Mouse (Mus musculus): ENCODE measurements at regions not wholly inside any gene's neighbourhood (a gene's known extent, or its start where the extent isn't known, plus 50 kb on each side); places are given as distances from the start of the nearest gene placed in this dataset.

- Histone ChIP-seq H3K36me3 (ENCODE audit: control insufficient read depth, insufficient read depth) (no peaks in the 10 kb centered on the region), H3K4me3 (no peak overlapping the region), H3K79me2 (ENCODE audit: control insufficient read depth, insufficient read depth) (no peaks in the 10 kb centered on the region), H3K27me3 (ENCODE audit: control insufficient read depth, insufficient read depth, insufficient read length) (no peaks in the 10 kb centered on the region), H3ac (ENCODE audit: control insufficient read depth, insufficient read length) (no peak overlapping the region), H3K4me2 (ENCODE audit: low read depth) (no peak overlapping the region)
- TF ChIP-seq CEBPB (IDR thresholded peaks at IDR 0.05; ENCODE audit: insufficient read depth, poor library complexity, severe bottlenecking) (no peak), TCF12 (IDR thresholded peaks at IDR 0.05; ENCODE audit: insufficient read depth, poor library complexity, severe bottlenecking) (no peak), MYOD1 (IDR thresholded peaks at IDR 0.05; ENCODE audit: control insufficient read depth in 1 of 3, insufficient read length in 2 of 3, low read depth in 2 of 3) (no peak), USF1 (IDR thresholded peaks at IDR 0.05; ENCODE audit: low read depth) (no peak)
Measured at GRCm38 (mm10) chr17:66259697-66260096, 136.4 kb downstream of the Ddx11 start.

DNA sequence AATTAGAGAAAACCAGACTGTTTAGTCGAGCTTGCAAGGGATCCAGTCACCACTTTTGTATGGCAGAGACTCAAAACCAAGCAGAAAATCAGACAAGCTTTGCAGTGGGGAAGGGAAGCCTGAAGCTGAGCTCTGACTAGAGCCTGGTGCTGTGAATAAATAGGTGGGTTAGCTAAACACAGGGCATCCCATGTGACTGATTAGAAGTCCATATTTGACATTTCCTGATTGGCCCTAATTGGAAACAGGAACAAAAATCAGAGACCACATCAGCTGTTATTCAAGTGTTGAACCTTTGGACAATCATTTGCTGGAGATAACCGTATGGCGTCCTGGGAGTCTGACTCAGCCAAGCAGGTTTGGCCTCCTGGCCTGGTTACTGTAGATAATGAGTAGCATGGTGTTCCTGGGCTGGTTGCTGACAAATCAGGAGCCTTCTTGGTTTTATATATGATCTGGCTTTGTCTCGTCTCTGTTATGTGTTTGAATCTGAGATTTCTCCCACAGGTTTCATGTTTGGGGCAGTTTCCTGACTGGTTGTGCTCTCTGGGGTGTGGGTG, 139.4 kb downstream of the Ddx11 start:
- H3K36me3 ChIP-seq (ENCODE audit: control insufficient read depth, insufficient read depth), result no peaks in the 10 kb centered on the region
- no peak overlapping the region for H3K4me3 ChIP-seq
- H3K4me2 ChIP-seq (ENCODE audit: low read depth), result no peak overlapping the region
- no peak overlapping the region for H3ac ChIP-seq (ENCODE audit: control insufficient read depth, insufficient read length)
- no peaks in the 10 kb centered on the region for H3K27me3 ChIP-seq (ENCODE audit: control insufficient read depth, insufficient read depth, insufficient read length)
- TF ChIP-seq MYOG (IDR thresholded peaks at IDR 0.05; ENCODE audit: control insufficient read depth in 1 of 3, insufficient read depth in 1 of 3, insufficient read length in 2 of 3, low read depth in 2 of 3) (no peak), MYOD1 (IDR thresholded peaks at IDR 0.05; ENCODE audit: control insufficient read depth in 1 of 3, insufficient read length in 2 of 3, low read depth in 2 of 3) (no peak), MAX (IDR thresholded peaks at IDR 0.05; ENCODE audit: low read depth) (no peak), CEBPB (IDR thresholded peaks at IDR 0.05; ENCODE audit: insufficient read depth, poor library complexity, severe bottlenecking) (no peak), POLR2A (IDR thresholded peaks at IDR 0.05; ENCODE audit: insufficient read length, low read depth) (no peak), TCF12 (IDR thresholded peaks at IDR 0.05; ENCODE audit: insufficient read depth, poor library complexity, severe bottlenecking) (no peak), TCF3 (IDR thresholded peaks at IDR 0.05; ENCODE audit: insufficient read length, low read depth) (no peak), REST (IDR thresholded peaks at IDR 0.05; ENCODE audit: insufficient read depth, insufficient read length) (no peak), E2F4 (IDR thresholded peaks at IDR 0.05; ENCODE audit: insufficient read depth) (no peak), SRF (IDR thresholded peaks at IDR 0.05; ENCODE audit: control insufficient read depth, insufficient read length, low read depth) (no peak), USF1 (IDR thresholded peaks at IDR 0.05; ENCODE audit: low read depth) (no peak), POLR2AphosphoS2 (IDR thresholded peaks at IDR 0.05; ENCODE audit: insufficient read length, low read depth) (no peak)
- no peaks in the 10 kb centered on the region for H3K79me2 ChIP-seq (ENCODE audit: control insufficient read depth, insufficient read depth)

- no peaks in the 10 kb centered on the region for H3K36me3 ChIP-seq (ENCODE audit: control insufficient read depth, insufficient read depth)
- H3K79me2 ChIP-seq (ENCODE audit: control insufficient read depth, insufficient read depth), result no peaks in the 10 kb centered on the region
- H3K27me3 ChIP-seq (ENCODE audit: control insufficient read depth, insufficient read depth, insufficient read length), result no peaks in the 10 kb centered on the region
- H3K4me3 ChIP-seq, result no peak overlapping the region
- no peak overlapping the region for H3ac ChIP-seq (ENCODE audit: control insufficient read depth, insufficient read length)
- no peak for TF ChIP-seq MAX (IDR thresholded peaks at IDR 0.05; ENCODE audit: low read depth)
- TF ChIP-seq MYOD1 (IDR thresholded peaks at IDR 0.05; ENCODE audit: control insufficient read depth in 1 of 3, insufficient read length in 2 of 3, low read depth in 2 of 3), result no peak
- TF ChIP-seq E2F4 (IDR thresholded peaks at IDR 0.05; ENCODE audit: insufficient read depth), result no peak
- no peak for TF ChIP-seq SRF (IDR thresholded peaks at IDR 0.05; ENCODE audit: control insufficient read depth, insufficient read length, low read depth)
- no peak overlapping the region for H3K4me2 ChIP-seq (ENCODE audit: low read depth)
Measured at GRCm38 (mm10) chr17:66263405-66263804, 140.1 kb downstream of the Ddx11 start.

DNA sequence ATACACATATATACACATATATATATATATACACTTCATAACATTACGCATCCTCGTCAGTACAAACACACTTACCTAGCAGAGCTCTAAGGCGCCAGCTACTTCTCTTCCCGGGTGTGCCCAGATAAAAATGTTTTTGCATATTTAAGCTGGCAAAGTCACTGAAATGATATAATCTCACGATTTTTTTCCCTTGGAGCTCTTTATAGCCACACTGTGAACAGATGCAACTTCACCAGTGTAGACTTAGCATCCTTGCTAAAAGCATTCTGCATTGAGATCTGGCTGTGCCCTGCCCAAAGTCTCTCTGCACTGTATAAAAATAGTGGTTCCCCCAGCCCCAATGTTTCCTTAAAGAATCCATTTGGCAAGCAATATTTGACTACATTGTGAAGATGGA, 143.5 kb downstream of the Ddx11 start:
- H3K79me2 ChIP-seq (ENCODE audit: control insufficient read depth, insufficient read depth), result no peaks in the 10 kb centered on the region
- TF ChIP-seq CEBPB (IDR thresholded peaks at IDR 0.05; ENCODE audit: insufficient read depth, poor library complexity, severe bottlenecking) (no peak), MYOD1 (IDR thresholded peaks at IDR 0.05; ENCODE audit: control insufficient read depth in 1 of 3, insufficient read length in 2 of 3, low read depth in 2 of 3) (no peak), POLR2AphosphoS2 (IDR thresholded peaks at IDR 0.05; ENCODE audit: insufficient read length, low read depth) (no peak), SRF (IDR thresholded peaks at IDR 0.05; ENCODE audit: control insufficient read depth, insufficient read length, low read depth) (no peak), REST (IDR thresholded peaks at IDR 0.05; ENCODE audit: insufficient read depth, insufficient read length) (no peak), USF1 (IDR thresholded peaks at IDR 0.05; ENCODE audit: low read depth) (no peak), POLR2A (IDR thresholded peaks at IDR 0.05; ENCODE audit: insufficient read length, low read depth) (no peak), MYOG (IDR thresholded peaks at IDR 0.05; ENCODE audit: control insufficient read depth in 1 of 3, insufficient read depth in 1 of 3, insufficient read length in 2 of 3, low read depth in 2 of 3) (no peak), TCF12 (IDR thresholded peaks at IDR 0.05; ENCODE audit: insufficient read depth, poor library complexity, severe bottlenecking) (no peak), E2F4 (IDR thresholded peaks at IDR 0.05; ENCODE audit: insufficient read depth) (no peak), MAX (IDR thresholded peaks at IDR 0.05; ENCODE audit: low read depth) (no peak), TCF3 (IDR thresholded peaks at IDR 0.05; ENCODE audit: insufficient read length, low read depth) (no peak)
- H3K4me2 ChIP-seq (ENCODE audit: low read depth), result no peak overlapping the region
- no peak overlapping the region for H3ac ChIP-seq (ENCODE audit: control insufficient read depth, insufficient read length)
- no peaks in the 10 kb centered on the region for H3K27me3 ChIP-seq (ENCODE audit: control insufficient read depth, insufficient read depth, insufficient read length)
- no peaks in the 10 kb centered on the region for H3K36me3 ChIP-seq (ENCODE audit: control insufficient read depth, insufficient read depth)
- H3K4me3 ChIP-seq, result no peak overlapping the region

- H3K79me2 ChIP-seq (ENCODE audit: control insufficient read depth, insufficient read depth), result no peaks in the 10 kb centered on the region
- no peaks in the 10 kb centered on the region for H3K36me3 ChIP-seq (ENCODE audit: control insufficient read depth, insufficient read depth)
- TF ChIP-seq TCF3 (IDR thresholded peaks at IDR 0.05; ENCODE audit: insufficient read length, low read depth) (no peak), MYOG (IDR thresholded peaks at IDR 0.05; ENCODE audit: control insufficient read depth in 1 of 3, insufficient read depth in 1 of 3, insufficient read length in 2 of 3, low read depth in 2 of 3) (no peak), TCF12 (IDR thresholded peaks at IDR 0.05; ENCODE audit: insufficient read depth, poor library complexity, severe bottlenecking) (no peak), MAX (IDR thresholded peaks at IDR 0.05; ENCODE audit: low read depth) (no peak), POLR2A (IDR thresholded peaks at IDR 0.05; ENCODE audit: insufficient read length, low read depth) (no peak), POLR2AphosphoS2 (IDR thresholded peaks at IDR 0.05; ENCODE audit: insufficient read length, low read depth) (no peak), CEBPB (IDR thresholded peaks at IDR 0.05; ENCODE audit: insufficient read depth, poor library complexity, severe bottlenecking) (no peak), USF1 (IDR thresholded peaks at IDR 0.05; ENCODE audit: low read depth) (no peak), E2F4 (IDR thresholded peaks at IDR 0.05; ENCODE audit: insufficient read depth) (no peak)
- H3K27me3 ChIP-seq (ENCODE audit: control insufficient read depth, insufficient read depth, insufficient read length), result no peaks in the 10 kb centered on the region
- no peak overlapping the region for H3K4me2 ChIP-seq (ENCODE audit: low read depth)
- H3ac ChIP-seq (ENCODE audit: control insufficient read depth, insufficient read length), result no peak overlapping the region
- H3K4me3 ChIP-seq, result no peak overlapping the region
Measured at GRCm38 (mm10) chr17:66267831-66268230, 144.5 kb downstream of the Ddx11 start.
